Mouse (Mus musculus): ENCODE data around the gene Olfr115. TPM values are rescaled to one million over a fixed set of nuclear protein-coding genes. Genes with fewer than 3 reads are reported as not detected.

Olfr115 gene
- total RNA-seq (2023) = not detected

GRCm38 (mm10) chr17:37627009-37627408 lies at the start of gene Olfr115, which contains the start of gene Olfr116:
Olfr115 (minus strand) TSS chr17:37627109.
Olfr116 (minus strand) TSS chr17:37627199.

GRCm38 (mm10) chr17:37666688-37667087 lies 39.8 kb upstream of the Olfr115 start, which contains the start of gene Olfr118:
Olfr118 (plus strand) TSS chr17:37666988.

GRCm38 (mm10) chr17:37663682-37664081 lies 36.8 kb upstream of the Olfr115 start, which contains the start of gene Olfr117:
Olfr117 (minus strand) TSS chr17:37663782.

GRCm38 (mm10) chr17:37592643-37593042 lies 34.3 kb downstream of the Olfr115 start, which contains the start of gene Olfr114:
Olfr114 (minus strand) TSS chr17:37592743.

GRCm38 (mm10) chr17:37577563-37577962 lies 49.3 kb downstream of the Olfr115 start, which contains the start of gene Olfr113:
Olfr113 (minus strand) TSS chr17:37577663.

GRCm38 (mm10) chr17:37569351-37569750 lies 57.6 kb downstream of the Olfr115 start, which contains the start of gene Olfr112:
Olfr112 (minus strand) TSS chr17:37569451.

Other genes with a start within 250 kb of the Olfr115 start
- gene Olfr105-ps, start 248.1 kb downstream of the Olfr115 start, total RNA-seq (2023) = not detected
- gene Olfr106-ps, start 236.7 kb downstream of the Olfr115 start, total RNA-seq (2023) = not detected
- gene Olfr107, start 227.9 kb downstream of the Olfr115 start, total RNA-seq (2023) = not detected
- not detected for gene Olfr108, start 181.6 kb downstream of the Olfr115 start, total RNA-seq (2023)
- gene Olfr109, start 168.2 kb downstream of the Olfr115 start, total RNA-seq (2023) = not detected
- 0.44 TPM for gene H2-M2, start 143.6 kb downstream of the Olfr115 start, total RNA-seq (2023)
- not detected for gene Olfr110, start 134.6 kb downstream of the Olfr115 start, total RNA-seq (2023)
- gene Olfr111, start 119.1 kb downstream of the Olfr115 start, total RNA-seq (2023) = not detected
- gene Olfr112, start 57.7 kb downstream of the Olfr115 start, total RNA-seq (2023) = not detected
- not detected for gene Olfr113, start 49.4 kb downstream of the Olfr115 start, total RNA-seq (2023)
- not detected for gene Olfr114, start 34.4 kb downstream of the Olfr115 start, total RNA-seq (2023)
- gene Olfr116, start 90 bp upstream of the Olfr115 start, total RNA-seq (2023) = not detected
- gene Olfr117, start 36.7 kb upstream of the Olfr115 start, total RNA-seq (2023) = not detected
- gene Olfr118, start 39.9 kb upstream of the Olfr115 start, total RNA-seq (2023) = not detected
- gene Olfr119, start 69.5 kb upstream of the Olfr115 start, total RNA-seq (2023) = not detected
- gene Olfr120, start 94.7 kb upstream of the Olfr115 start, total RNA-seq (2023) = not detected
- not detected for gene Olfr121, start 121.7 kb upstream of the Olfr115 start, total RNA-seq (2023)
- gene Olfr122, start 141.5 kb upstream of the Olfr115 start, total RNA-seq (2023) = not detected
- not detected for gene Olfr123, start 166.4 kb upstream of the Olfr115 start, total RNA-seq (2023)
- gene Olfr124, start 172.8 kb upstream of the Olfr115 start, total RNA-seq (2023) = not detected
- not detected for gene Olfr125, start 205.8 kb upstream of the Olfr115 start, total RNA-seq (2023)
- not detected for gene Olfr126, start 220.4 kb upstream of the Olfr115 start, total RNA-seq (2023)